Mouse (Mus musculus) heart, adult 2 months (tissue): ENCODE data around the gene Sympk.

ENCODE experiments used
- CTCF ChIP-seq: fragments of 200-600 bp; IDR thresholded peaks from 2 replicates; pipeline ENCODE4 v1.8.1; 2022; ENCODE audit warnings: antibody characterized with exemption, mild to moderate bottlenecking, moderate library complexity
- EP300 ChIP-seq: fragments of 200-500 bp; IDR thresholded peaks from 2 replicates; pipeline ENCODE4 v1.6.1; 2011; ENCODE audit warnings: low read depth, low read length, control low read depth; ENCODE audit not compliant: insufficient read depth
- POLR2A ChIP-seq: fragments of 200-500 bp; IDR thresholded peaks from 2 replicates; pipeline ENCODE4 v1.6.1; 2011; ENCODE audit warnings: mild to moderate bottlenecking, low read depth, low read length, control low read depth; ENCODE audit not compliant: insufficient read depth

DNA sequence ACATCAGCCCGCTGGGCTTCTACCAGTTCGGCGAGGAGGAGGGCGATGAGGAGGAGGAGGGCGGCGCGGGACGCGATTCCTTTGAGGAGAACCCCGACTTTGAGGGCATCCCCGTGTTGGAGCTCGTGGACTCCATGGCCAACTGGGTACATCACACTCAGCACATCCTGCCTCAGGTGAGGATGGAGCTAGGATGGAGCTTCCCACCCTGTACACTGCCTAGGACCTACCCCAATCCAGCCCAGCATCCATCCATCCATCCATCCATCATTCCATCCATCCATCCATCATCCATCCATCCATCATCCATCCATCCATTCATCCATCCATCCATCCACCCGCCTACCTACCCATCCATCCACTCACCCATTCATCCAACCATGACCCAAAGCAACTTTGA, 41.7 kb downstream of the Sympk start:
- TF ChIP-seq POLR2A (no peak), EP300 (no peak), CTCF (no peak)
